Mouse (Mus musculus): Measurements from ENCODE around the gene Hbp1. TPM values are rescaled to one million over a fixed set of nuclear protein-coding genes. Genes with fewer than 3 reads are reported as not detected.

The Hbp1 gene
- polyA plus RNA-seq, 1 experiment = 94.9 TPM

- peaks cover 86% of the 10 kb centered on the region for H3K36me3 ChIP-seq (ENCODE audit: control insufficient read depth, insufficient read depth, low read length)
- WGBS = 95% methylated on average over 6 of the region's 6 CpGs
- no peaks in the 10 kb centered on the region for H3K4me1 ChIP-seq (replicated peaks; ENCODE audit: control insufficient read depth, insufficient read depth, low read length)
- no peaks in the 10 kb centered on the region for H3K27me3 ChIP-seq (ENCODE audit: control insufficient read depth, insufficient read depth, low read length)
- H3K27ac ChIP-seq (ENCODE audit: control insufficient read depth, insufficient read depth, low read length) = no peak overlapping the region
- no peak overlapping the region for H3K4me3 ChIP-seq (ENCODE audit: control insufficient read depth, insufficient read depth, low read length)
- TF ChIP-seq CTCF (IDR thresholded peaks at IDR 0.05; ENCODE audit: borderline replicate concordance, control insufficient read depth, extremely low read depth, insufficient read depth, low read length, poor library complexity) = no peak
- TF ChIP-seq POLR2A (IDR thresholded peaks at IDR 0.05; ENCODE audit: control insufficient read depth, extremely low read depth, insufficient read depth, low read length, poor library complexity) = no peak
- DNase-seq = no peak
Measured at GRCm38 (mm10) chr12:31936657-31937300, 13.6 kb downstream of the Hbp1 start.

GRCm38 (mm10) chr12:31931818-31932217 lies 18.5 kb downstream of the Hbp1 start:
- DNase-seq = no peak
- Histone ChIP-seq H3K4me3 (ENCODE audit: control insufficient read depth, insufficient read depth, low read length) (no peak overlapping the region), H3K27me3 (ENCODE audit: control insufficient read depth, insufficient read depth, low read length) (no peaks in the 10 kb centered on the region), H3K36me3 (ENCODE audit: control insufficient read depth, insufficient read depth, low read length) (peaks cover 88% of the 10 kb centered on the region), H3K4me1 (replicated peaks; ENCODE audit: control insufficient read depth, insufficient read depth, low read length) (no peaks in the 10 kb centered on the region), H3K27ac (ENCODE audit: control insufficient read depth, insufficient read depth, low read length) (no peak overlapping the region)
- TF ChIP-seq POLR2A (IDR thresholded peaks at IDR 0.05; ENCODE audit: control insufficient read depth, extremely low read depth, insufficient read depth, low read length, poor library complexity) = no peak
- no peak for TF ChIP-seq CTCF (IDR thresholded peaks at IDR 0.05; ENCODE audit: borderline replicate concordance, control insufficient read depth, extremely low read depth, insufficient read depth, low read length, poor library complexity)
- 97% methylated on average over 3 of the region's 3 CpGs for WGBS

- TF ChIP-seq CTCF (IDR thresholded peaks at IDR 0.05; ENCODE audit: borderline replicate concordance, control insufficient read depth, extremely low read depth, insufficient read depth, low read length, poor library complexity) (no peak), POLR2A (IDR thresholded peaks at IDR 0.05; ENCODE audit: control insufficient read depth, extremely low read depth, insufficient read depth, low read length, poor library complexity) (no peak)
- no peaks in the 10 kb centered on the region for H3K4me1 ChIP-seq (replicated peaks; ENCODE audit: control insufficient read depth, insufficient read depth, low read length)
- 93% methylated on average over 3 of the region's 3 CpGs for WGBS
- no peak overlapping the region for H3K27ac ChIP-seq (ENCODE audit: control insufficient read depth, insufficient read depth, low read length)
- no peak for DNase-seq
- peaks cover 93% of the 10 kb centered on the region for H3K36me3 ChIP-seq (ENCODE audit: control insufficient read depth, insufficient read depth, low read length)
- H3K4me3 ChIP-seq (ENCODE audit: control insufficient read depth, insufficient read depth, low read length) = no peak overlapping the region
- no peaks in the 10 kb centered on the region for H3K27me3 ChIP-seq (ENCODE audit: control insufficient read depth, insufficient read depth, low read length)
Measured at GRCm38 (mm10) chr12:31928498-31928897, 21.8 kb downstream of the Hbp1 start.

- Histone ChIP-seq H3K27ac (ENCODE audit: control insufficient read depth, insufficient read depth, low read length) (no peak overlapping the region), H3K4me3 (ENCODE audit: control insufficient read depth, insufficient read depth, low read length) (no peak overlapping the region), H3K36me3 (ENCODE audit: control insufficient read depth, insufficient read depth, low read length) (peaks cover 75% of the 10 kb centered on the region), H3K4me1 (replicated peaks; ENCODE audit: control insufficient read depth, insufficient read depth, low read length) (no peaks in the 10 kb centered on the region), H3K27me3 (ENCODE audit: control insufficient read depth, insufficient read depth, low read length) (no peaks in the 10 kb centered on the region)
- TF ChIP-seq CTCF (IDR thresholded peaks at IDR 0.05; ENCODE audit: borderline replicate concordance, control insufficient read depth, extremely low read depth, insufficient read depth, low read length, poor library complexity) = 0 out of 2 replicates have a peak, but pooled peaks have one; percentile 36
- TF ChIP-seq POLR2A (IDR thresholded peaks at IDR 0.05; ENCODE audit: control insufficient read depth, extremely low read depth, insufficient read depth, low read length, poor library complexity) = no peak
- peak; percentile 53 for DNase-seq
- WGBS = 94% methylated on average over 4 of the region's 4 CpGs
Measured at GRCm38 (mm10) chr12:31926661-31927061, 23.7 kb downstream of the Hbp1 start.

- 97% methylated on average over 6 of the region's 6 CpGs for WGBS
- H3K4me3 ChIP-seq (ENCODE audit: control insufficient read depth, insufficient read depth, low read length) = no peak overlapping the region
Measured at GRCm38 (mm10) chr12:31925343-31925742, 25.0 kb downstream of the Hbp1 start.

GRCm38 (mm10) chr12:31924135-31924534 lies 26.2 kb downstream of the Hbp1 start:
- WGBS = 95% methylated on average over 3 of the region's 3 CpGs
- no peak for TF ChIP-seq CTCF (IDR thresholded peaks at IDR 0.05; ENCODE audit: borderline replicate concordance, control insufficient read depth, extremely low read depth, insufficient read depth, low read length, poor library complexity)
- no peak for TF ChIP-seq POLR2A (IDR thresholded peaks at IDR 0.05; ENCODE audit: control insufficient read depth, extremely low read depth, insufficient read depth, low read length, poor library complexity)
- no peak for DNase-seq
- Histone ChIP-seq H3K4me3 (ENCODE audit: control insufficient read depth, insufficient read depth, low read length) (no peak overlapping the region), H3K27ac (ENCODE audit: control insufficient read depth, insufficient read depth, low read length) (no peak overlapping the region), H3K27me3 (ENCODE audit: control insufficient read depth, insufficient read depth, low read length) (no peaks in the 10 kb centered on the region), H3K4me1 (replicated peaks; ENCODE audit: control insufficient read depth, insufficient read depth, low read length) (no peaks in the 10 kb centered on the region), H3K36me3 (ENCODE audit: control insufficient read depth, insufficient read depth, low read length) (peaks cover 64% of the 10 kb centered on the region)

More at GRCm38 (mm10) chr12:31925343-31925742, 25.0 kb downstream of the Hbp1 start:
- Histone ChIP-seq H3K36me3 (ENCODE audit: control insufficient read depth, insufficient read depth, low read length) (peaks cover 69% of the 10 kb centered on the region), H3K27me3 (ENCODE audit: control insufficient read depth, insufficient read depth, low read length) (no peaks in the 10 kb centered on the region), H3K27ac (ENCODE audit: control insufficient read depth, insufficient read depth, low read length) (no peak overlapping the region), H3K4me1 (replicated peaks; ENCODE audit: control insufficient read depth, insufficient read depth, low read length) (no peaks in the 10 kb centered on the region)
- no peak for DNase-seq
- no peak for TF ChIP-seq CTCF (IDR thresholded peaks at IDR 0.05; ENCODE audit: borderline replicate concordance, control insufficient read depth, extremely low read depth, insufficient read depth, low read length, poor library complexity)
- no peak for TF ChIP-seq POLR2A (IDR thresholded peaks at IDR 0.05; ENCODE audit: control insufficient read depth, extremely low read depth, insufficient read depth, low read length, poor library complexity)

Data from thymus, adult 2 months (tissue).